Mouse (Mus musculus): Measurements from ENCODE around the gene Ahdc1.

DNA sequence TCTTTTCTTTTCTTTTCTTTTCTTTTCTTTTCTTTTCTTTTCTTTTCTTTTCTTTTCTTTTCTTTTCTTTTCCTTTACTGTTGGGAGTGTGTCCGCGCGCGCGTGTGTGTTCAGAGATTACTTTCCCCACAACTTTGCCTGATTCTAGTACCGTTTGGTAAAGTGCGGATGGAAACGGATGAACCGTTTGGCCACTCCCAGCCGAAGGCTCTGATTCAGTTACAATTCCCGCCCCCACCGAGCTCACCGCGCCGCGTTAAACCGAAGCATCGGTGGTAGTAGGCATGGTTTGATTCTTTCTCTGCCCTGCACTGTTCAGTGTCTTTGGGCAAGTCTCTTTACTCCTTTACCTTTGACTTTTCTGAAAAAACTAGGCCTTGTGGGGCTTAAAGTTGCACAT lies 28.8 kb downstream of the Ahdc1 start:
- TF ChIP-seq CTCF (IDR thresholded peaks at IDR 0.05; ENCODE audit: low read depth) (no peak), EP300 (optimal IDR thresholded peaks at IDR 0.05) (no peak)

All from stomach, postnatal 0 days (tissue).